In genomic region chr1:92376456-92376855, GRCm38 (mm10) we compare ENCODE assay signal across 9 mouse cellular contexts.
DNase-seq lines count a peak whose midpoint lies in the region.
"Had no signal": no experiment of that assay in that cellular context is flagged by ENCODE, and none has a peak within 500 bp of the region (broad histone marks: within the 10 kb centered on the region; RNA-seq: fewer than 3 reads in every experiment).

No protein-coding gene starts in this region.

- peak; percentile 25 for DNase-seq in layer of hippocampus, adult 9-11 months
- no peak for DNase-seq in layer of hippocampus, postnatal 25 days (ENCODE audit: extremely low spot score in 1 of 2, low spot score in 1 of 2)
- peak; percentile 60 to 74 for DNase-seq in heart, adult 9 months (ENCODE audit: low spot score in 2 of 2)
- peak; percentile 84 to 88 for DNase-seq in heart, postnatal 10 days
- peak; percentile 48 to 81 for DNase-seq in left cerebral cortex, postnatal 25 days (ENCODE audit: low spot score in 2 of 2)
- no peak for DNase-seq in cerebellum, postnatal 4 days (ENCODE audit: low spot score in 2 of 2)
- DNase-seq in natural killer cell, adult 2 months (ENCODE audit: low spot score in 2 of 2), result no peak
- DNase-seq: cerebellum, postnatal 25 days; thymus, postnatal 25 days had no signal

- intact Hi-C loops in heart, postnatal 10 days (cut with DNase I), result loop anchor here (5.0 kb wide), 1 partner anchor 61 kb away; no protein-coding TSS in a partner anchor
- intact Hi-C loops in left cerebral cortex, postnatal 25 days (cut with DNase I), result loop anchor here (5.0 kb wide), 1 partner anchor 79 kb away; no protein-coding TSS in a partner anchor

Comparison
In these comparisons a context has a peak if more than half of its experiments do, and no peak if none do; other contexts are left out.
1. DNase-seq: peak in layer of hippocampus, adult 9-11 months (single experiment), heart, adult 9 months (2 of 2), heart, postnatal 10 days (2 of 2) and left cerebral cortex, postnatal 25 days (2 of 2); none in layer of hippocampus, postnatal 25 days (0 of 2), cerebellum, postnatal 4 days (0 of 2) and natural killer cell, adult 2 months (0 of 2).